In the genomic region with DNA sequence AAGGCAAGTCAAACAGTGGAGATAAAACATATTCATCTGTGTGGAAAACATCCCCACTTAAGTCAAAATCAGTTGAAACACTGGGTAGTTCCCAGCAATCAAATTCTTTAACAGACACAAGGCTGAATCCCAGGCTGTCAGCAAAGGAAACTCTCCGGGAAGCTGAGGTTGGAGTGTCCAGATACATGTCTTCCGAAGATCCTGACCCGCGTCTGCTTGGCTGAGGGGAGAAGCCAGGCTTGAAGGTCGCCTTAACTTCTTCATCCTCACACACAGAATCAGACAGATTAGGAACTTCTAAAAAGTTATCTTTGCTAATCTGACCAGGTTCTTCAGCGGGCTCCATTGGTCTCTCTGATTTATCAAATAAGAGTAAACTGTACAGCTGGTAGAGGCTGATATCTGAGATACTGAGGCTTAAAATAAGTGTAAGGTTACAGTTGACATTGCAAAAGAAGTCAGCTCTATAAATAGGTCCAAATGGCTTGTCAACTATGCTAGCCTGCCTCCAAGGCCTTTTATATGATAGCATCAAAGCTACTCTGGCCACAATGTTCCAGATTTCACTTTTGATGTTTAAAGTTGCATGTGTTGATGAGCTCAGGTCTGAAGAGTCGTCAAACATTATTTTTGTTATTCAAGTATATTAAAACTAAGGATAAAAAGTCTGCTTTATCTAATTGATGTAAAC, we compare ENCODE assay signal across 24 mouse cellular contexts. TPM values are rescaled to one million over a fixed set of nuclear protein-coding genes. Genes with fewer than 3 reads are reported as not detected.
A peak's percentile ranks its signal among the peaks of the same experiment; 100 is the strongest.
DNase-seq lines count a peak whose midpoint lies in the region; ATAC-seq lines count a peak whose summit lies in the region.
"Had no signal": no experiment of that assay in that cellular context is flagged by ENCODE, and none has a peak within 500 bp of the region (broad histone marks: within the 10 kb centered on the region; RNA-seq: fewer than 3 reads in every experiment).

Ppp1r3a (minus strand) TSS at position 374 of the 691 bp plus-strand sequence.

- peaks cover 14% of the 10 kb centered on the region; the same call in 1 of the 2 replicates for H3K4me1 ChIP-seq in heart, embryonic 13.5 days
- no peaks in the 10 kb centered on the region for H3K4me1 ChIP-seq in forebrain, embryonic 12.5 days
- H3K4me1 ChIP-seq: embryonic facial prominence, embryonic 12.5 days; lung, embryonic 15.5 days had no signal

- peak within 1 kb of the TSS; percentile 60 for H3K4me2 ChIP-seq in heart, embryonic 13.5 days
- no peak within 1 kb of the TSS for H3K4me2 ChIP-seq in forebrain, embryonic 12.5 days
- H3K4me2 ChIP-seq: embryonic facial prominence, embryonic 12.5 days; lung, embryonic 15.5 days had no signal

- ATAC-seq in heart, embryonic 13.5 days (ENCODE audit: extremely low read depth, insufficient number of reproducible peaks, low FRiP score, low TSS enrichment): no peak
- ATAC-seq in forebrain, embryonic 12.5 days (ENCODE audit: low FRiP score): no peak
- ATAC-seq: activated CD4-positive, CD25-positive, alpha-beta regulatory T cell, adult 4 months; forebrain, postnatal 0 days had no signal

- H3K27me3 ChIP-seq in heart, embryonic 13.5 days (replicated peaks): no peaks in the 10 kb centered on the region
- H3K27me3 ChIP-seq in forebrain, embryonic 12.5 days: no peaks in the 10 kb centered on the region
- H3K27me3 ChIP-seq: embryonic facial prominence, embryonic 12.5 days; lung, embryonic 15.5 days had no signal

- H3K36me3 ChIP-seq in heart, embryonic 13.5 days: no peaks in the 10 kb centered on the region
- no peaks in the 10 kb centered on the region for H3K36me3 ChIP-seq in forebrain, embryonic 12.5 days (replicated peaks)
- H3K36me3 ChIP-seq: embryonic facial prominence, embryonic 12.5 days; lung, embryonic 15.5 days had no signal

- peak within 1 kb of the TSS; percentile 51 for H3K4me3 ChIP-seq in heart, embryonic 13.5 days
- no peak within 1 kb of the TSS for H3K4me3 ChIP-seq in forebrain, embryonic 12.5 days (replicated peaks)
- H3K4me3 ChIP-seq: embryonic facial prominence, embryonic 12.5 days; lung, embryonic 15.5 days; myocyte had no signal

- peak within 1 kb of the TSS; percentile 75 for H3K9ac ChIP-seq in heart, embryonic 13.5 days
- no peak within 1 kb of the TSS for H3K9ac ChIP-seq in forebrain, embryonic 12.5 days
- H3K9ac ChIP-seq: embryonic facial prominence, embryonic 12.5 days; forebrain, postnatal 0 days; lung, embryonic 15.5 days had no signal

- H3K27ac ChIP-seq in heart, embryonic 13.5 days (replicated peaks): peak within 1 kb of the TSS; percentile 90
- no peak within 1 kb of the TSS for H3K27ac ChIP-seq in forebrain, embryonic 12.5 days
- H3K27ac ChIP-seq: embryonic facial prominence, embryonic 12.5 days; lung, embryonic 15.5 days had no signal

- H3K9me3 ChIP-seq in heart, embryonic 13.5 days: no peaks in the 10 kb centered on the region
- H3K9me3 ChIP-seq in forebrain, embryonic 12.5 days: no peaks in the 10 kb centered on the region
- H3K9me3 ChIP-seq: embryonic facial prominence, embryonic 12.5 days; lung, embryonic 15.5 days had no signal

- peak; percentile 17 to 27 for DNase-seq in gastrocnemius, adult 8-10 months (ENCODE audit: low spot score in 2 of 2)
- peak; percentile 89 for DNase-seq in heart, adult 11 months
- peak; percentile 14 to 41 for DNase-seq in heart, postnatal 36 days
- DNase-seq in T-cell, adult 2 months (ENCODE audit: low spot score): no peak
- DNase-seq in urinary bladder, adult 2 months (ENCODE audit: low spot score): no peak
- DNase-seq: adrenal gland, postnatal 36 days; cerebellum, adult 2 months; forebrain, postnatal 0 days; kidney, adult 8-10 months; layer of hippocampus, postnatal 36 days; midbrain, embryonic 14.5 days had no signal

- intact Hi-C loops in heart, postnatal 36 days (cut with DNase I): loop anchor here (10.0 kb wide), 1 partner anchor 170 kb away; no protein-coding TSS in a partner anchor

- 34% methylated on average over 7 of the region's 7 CpGs for WGBS in heart, embryonic 13.5 days
- WGBS in forebrain, embryonic 12.5 days: 85% methylated on average over 7 of the region's 7 CpGs

RNA-seq across cellular contexts. Expression of gene Ppp1r3a, which starts in this region (rescaled TPM):
- total RNA-seq in gastrocnemius, adult 8-10 months (2022): 100 to 1,000 TPM; 251 to 286 (median 266) TPM
- polyA plus RNA-seq in heart, embryonic 13.5 days (2015; fragmentation: Nextera tagmentation; extraction: Ambion mirVana): 3.1 and 3.2 TPM in 2 replicates
- total RNA-seq in heart, postnatal 36 days (2021): 10 to 100 TPM; 76.1 to 78.2 TPM
- not detected in 2 replicates for polyA plus RNA-seq in forebrain, embryonic 12.5 days (2016; fragmentation: Nextera tagmentation; extraction: Ambion mirVana)
- 0.12 and 0.25 TPM in 2 replicates for polyA plus RNA-seq in urinary bladder, adult 2 months (2012; rRNA removed)
- total RNA-seq: common myeloid progenitor, adult 5-6 weeks; hematopoietic stem cell, adult 5-6 weeks; layer of hippocampus, postnatal 36 days; left cerebral cortex, postnatal 36 days; megakaryocyte progenitor cell, adult 5-6 weeks; neutrophil, adult 5-6 weeks had no signal
- polyA plus RNA-seq: activated CD4-positive, CD25-positive, alpha-beta regulatory T cell, adult 4 months; C2C12; forebrain, postnatal 0 days; liver, adult 2 months; midbrain, embryonic 14.5 days had no signal

Comparison
In these comparisons a context has a peak if more than half of its experiments do, and no peak if none do; other contexts are left out.
1. DNase-seq: peak in gastrocnemius, adult 8-10 months (2 of 2), heart, adult 11 months (single experiment) and heart, postnatal 36 days (2 of 2); none in T-cell, adult 2 months (single experiment) and urinary bladder, adult 2 months (single experiment).